Mouse (Mus musculus) lung, adult 2 months (tissue): ENCODE data around the gene Atp11a.

Experiments used
- CTCF ChIP-seq: fragments of 200-500 bp; IDR thresholded peaks from 2 replicates; pipeline ENCODE4 v1.5.1; 2011; ENCODE audit warnings: mild to moderate bottlenecking, low read length, control low read depth; ENCODE audit not compliant: insufficient read depth
- POLR2A ChIP-seq: fragments of 200-500 bp; IDR thresholded peaks from 2 replicates; pipeline ENCODE4 v1.6.1; 2011; ENCODE audit warnings: low read depth, mild to moderate bottlenecking, control low read depth, low read length, borderline replicate concordance; ENCODE audit errors: extremely low read depth

DNA sequence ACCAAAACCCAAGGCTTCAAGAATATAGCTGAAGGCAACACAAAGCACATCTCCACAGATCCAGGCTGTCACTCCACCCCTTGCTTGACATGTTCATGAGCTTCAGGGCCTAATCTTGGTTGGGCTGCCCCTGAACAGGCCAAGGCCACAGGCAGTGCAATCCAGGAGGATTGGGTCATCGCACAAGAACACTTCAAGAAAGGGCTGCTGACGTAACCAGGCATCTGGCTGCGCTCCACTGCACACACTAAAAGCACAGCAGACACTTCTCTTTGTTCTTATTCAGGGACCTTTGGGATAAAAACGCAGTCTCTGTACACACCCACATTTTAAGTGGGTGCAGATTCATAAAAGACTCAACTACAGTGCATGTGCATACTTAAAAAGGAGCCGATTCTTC, 26.0 kb upstream of the Atp11a start:
- no peak for TF ChIP-seq POLR2A
- TF ChIP-seq CTCF, result no peak
